Mouse (Mus musculus): ENCODE results near the gene Tmem163. TPM values are rescaled to one million over a fixed set of nuclear protein-coding genes. Genes with fewer than 3 reads are reported as not detected.

Tmem163 gene
- polyA plus RNA-seq (2014; fragmentation: Nextera tagmentation; extraction: Ambion mirVana) = 1.1 and 1.7 TPM in 2 replicates

DNA sequence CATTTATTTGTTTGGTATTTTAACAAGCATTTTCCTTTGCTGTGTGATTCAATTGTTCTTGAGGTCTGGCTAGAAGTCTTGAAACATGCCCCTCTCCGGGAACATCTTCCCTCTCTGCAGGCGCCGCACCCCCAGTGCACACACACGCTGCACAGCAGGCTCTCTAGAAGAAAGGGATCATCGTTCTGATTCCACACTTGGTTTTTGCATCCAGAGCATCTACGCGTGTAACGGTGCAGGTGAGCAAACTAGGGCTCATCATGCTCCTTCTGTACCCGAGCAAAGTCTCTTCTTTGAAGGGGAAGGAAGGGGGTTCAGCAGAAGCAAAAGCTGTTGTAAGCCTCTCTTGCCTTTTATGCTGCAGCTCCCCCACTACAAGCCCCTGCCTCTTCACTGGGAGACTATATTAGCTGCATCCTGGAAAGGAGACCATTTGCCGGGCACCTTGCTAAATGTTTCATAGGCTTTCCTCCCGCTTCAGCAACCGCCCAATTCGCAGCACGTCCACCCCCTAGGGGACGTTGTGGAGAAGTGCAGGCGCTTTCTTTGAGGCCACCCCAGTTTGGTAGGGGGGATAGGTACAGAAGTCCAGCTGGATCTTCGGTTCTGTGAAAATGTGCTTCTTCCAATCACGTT, at the start of gene Tmem163:
Gene Tmem163, minus strand, starts transcription at position 51 of the 636 bp plus-strand sequence.
- Histone ChIP-seq H3K9ac (ENCODE audit: low read depth, low read length) (no peak within 1 kb of the TSS), H3K27ac (ENCODE audit: low read depth, low read length) (no peak within 1 kb of the TSS), H3K4me3 (ENCODE audit: low read depth, low read length) (no peak within 1 kb of the TSS), H3K4me1 (replicated peaks; ENCODE audit: control insufficient read depth, insufficient read depth, low read length) (peaks cover 7% of the 10 kb centered on the region), H3K27me3 (replicated peaks; ENCODE audit: control insufficient read depth, insufficient read depth, low read length) (peaks cover 50% of the 10 kb centered on the region), H3K4me2 (peak within 1 kb of the TSS; percentile 97), H3K36me3 (ENCODE audit: control insufficient read depth, insufficient read depth, low read length) (no peaks in the 10 kb centered on the region), H3K9me3 (ENCODE audit: control insufficient read depth, low read length) (no peaks in the 10 kb centered on the region)
- WGBS = 23% methylated on average over 18 of the region's 18 CpGs
- DNase-seq (ENCODE audit: low spot score) = peak; percentile 52
- no peak for ATAC-seq (replicated peaks; ENCODE audit: low FRiP score)

DNA sequence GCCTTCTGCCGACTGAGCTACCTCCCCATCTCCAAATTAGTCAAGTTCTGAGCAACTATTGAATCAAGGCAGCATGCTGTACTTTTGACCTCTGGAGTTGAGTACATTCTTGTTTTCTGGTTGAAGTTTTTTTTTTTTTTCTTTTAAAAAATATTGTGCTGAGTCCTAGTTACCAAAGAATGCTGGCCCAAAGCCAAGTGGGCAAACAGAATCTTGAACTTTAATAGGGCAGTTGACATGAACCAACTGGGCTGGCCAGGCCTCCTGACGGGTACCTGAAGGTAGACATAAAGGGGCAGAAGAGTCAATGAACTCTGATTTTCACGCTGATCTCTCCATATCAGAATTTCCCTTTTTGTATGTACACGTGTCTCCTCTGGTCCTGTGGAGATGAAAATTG, 49.7 kb upstream of the Tmem163 start, which contains the start of gene Acmsd:
Gene Acmsd, plus strand, starts transcription at position 318 of the 400 bp plus-strand sequence.
- Histone ChIP-seq H3K9ac (ENCODE audit: low read depth, low read length) (no peak within 1 kb of the TSS), H3K9me3 (ENCODE audit: control insufficient read depth, low read length) (no peaks in the 10 kb centered on the region), H3K4me3 (ENCODE audit: low read depth, low read length) (no peak within 1 kb of the TSS), H3K27ac (ENCODE audit: low read depth, low read length) (no peak within 1 kb of the TSS), H3K36me3 (ENCODE audit: control insufficient read depth, insufficient read depth, low read length) (no peaks in the 10 kb centered on the region), H3K4me1 (replicated peaks; ENCODE audit: control insufficient read depth, insufficient read depth, low read length) (no peaks in the 10 kb centered on the region), H3K27me3 (replicated peaks; ENCODE audit: control insufficient read depth, insufficient read depth, low read length) (no peaks in the 10 kb centered on the region), H3K4me2 (no peak within 1 kb of the TSS)
- DNase-seq (ENCODE audit: low spot score) (peak; percentile 6), ATAC-seq (replicated peaks; ENCODE audit: low FRiP score) (no peak)
- 85% methylated on average over 4 of the region's 4 CpGs for WGBS

DNA sequence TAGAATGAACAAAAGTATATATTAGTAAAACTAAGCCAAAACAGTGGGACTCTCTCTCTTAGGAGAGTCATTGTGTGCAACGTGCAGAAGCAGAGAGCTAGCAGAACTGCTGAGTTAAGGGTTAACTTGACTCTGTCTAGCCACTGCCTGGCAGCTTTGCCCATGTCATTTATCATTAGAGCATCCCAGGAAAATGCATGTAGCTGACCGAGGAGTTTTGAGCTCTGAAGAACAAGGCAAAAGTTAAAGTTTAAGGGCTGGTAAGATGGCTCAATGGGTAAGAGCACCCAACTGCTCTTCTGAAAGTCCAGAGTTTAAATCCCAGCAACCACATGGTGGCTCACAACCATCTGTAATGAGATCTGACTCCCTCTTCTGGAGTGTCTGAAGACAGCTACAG, 44.2 kb upstream of the Tmem163 start:
- DNase-seq (ENCODE audit: low spot score) (peak; percentile 14), ATAC-seq (replicated peaks; ENCODE audit: low FRiP score) (no peak)
- Histone ChIP-seq H3K4me1 (replicated peaks; ENCODE audit: control insufficient read depth, insufficient read depth, low read length) (no peaks in the 10 kb centered on the region), H3K4me3 (ENCODE audit: low read depth, low read length) (no peak overlapping the region), H3K4me2 (no peak overlapping the region), H3K9me3 (ENCODE audit: control insufficient read depth, low read length) (no peaks in the 10 kb centered on the region), H3K27ac (ENCODE audit: low read depth, low read length) (no peak overlapping the region), H3K9ac (ENCODE audit: low read depth, low read length) (no peak overlapping the region), H3K27me3 (replicated peaks; ENCODE audit: control insufficient read depth, insufficient read depth, low read length) (no peaks in the 10 kb centered on the region), H3K36me3 (ENCODE audit: control insufficient read depth, insufficient read depth, low read length) (no peaks in the 10 kb centered on the region)
- 38% methylated on average over 2 of the region's 2 CpGs for WGBS

DNA sequence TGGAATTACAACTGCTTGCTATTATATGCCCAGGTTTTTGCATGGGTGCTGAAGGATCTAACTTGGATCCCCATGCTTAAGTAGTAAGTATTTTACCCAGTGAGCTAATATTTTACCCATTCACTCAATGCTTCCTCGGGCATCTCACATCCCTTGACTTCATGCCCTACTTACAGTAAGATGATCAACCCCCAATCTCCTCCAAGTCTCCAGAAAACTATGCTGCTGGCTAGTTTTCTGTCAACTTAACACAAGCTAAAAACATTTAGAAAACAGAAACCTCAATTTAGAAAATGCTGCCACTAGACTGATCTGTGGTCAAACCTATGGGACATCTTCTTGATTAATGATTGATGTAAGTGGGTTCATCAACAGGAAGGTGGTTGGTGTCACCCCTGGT, 38.9 kb upstream of the Tmem163 start:
- no peak overlapping the region for H3K4me2 ChIP-seq
- H3K9ac ChIP-seq (ENCODE audit: low read depth, low read length) = no peak overlapping the region
- no peak for DNase-seq (ENCODE audit: low spot score)
- no peaks in the 10 kb centered on the region for H3K27me3 ChIP-seq (replicated peaks; ENCODE audit: control insufficient read depth, insufficient read depth, low read length)
- no peak overlapping the region for H3K27ac ChIP-seq (ENCODE audit: low read depth, low read length)
- H3K4me3 ChIP-seq (ENCODE audit: low read depth, low read length) = no peak overlapping the region
- no peaks in the 10 kb centered on the region for H3K4me1 ChIP-seq (replicated peaks; ENCODE audit: control insufficient read depth, insufficient read depth, low read length)
- no peaks in the 10 kb centered on the region for H3K9me3 ChIP-seq (ENCODE audit: control insufficient read depth, low read length)
- WGBS = 89% methylated on average over 1 of the region's 1 CpGs
- ATAC-seq (replicated peaks; ENCODE audit: low FRiP score) = no peak
- no peaks in the 10 kb centered on the region for H3K36me3 ChIP-seq (ENCODE audit: control insufficient read depth, insufficient read depth, low read length)

DNA sequence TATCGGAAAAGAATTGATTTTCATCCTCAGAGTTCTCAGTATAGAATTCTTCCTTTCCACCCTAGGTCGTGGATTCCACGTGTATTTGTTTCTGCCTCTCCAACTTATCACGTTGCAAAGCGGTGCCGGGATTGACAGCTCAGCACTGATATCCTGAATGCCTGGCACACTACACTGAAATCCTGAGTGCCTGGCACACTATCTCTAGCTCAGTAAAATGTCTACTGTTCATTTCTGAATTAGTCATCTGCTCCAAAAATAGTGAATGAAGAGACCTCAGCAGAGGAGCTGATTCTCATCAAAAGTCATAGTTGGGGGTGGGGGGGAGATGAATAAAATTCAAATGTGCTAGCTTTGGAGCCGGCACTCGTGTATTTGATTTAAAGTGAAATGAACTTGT, 37.1 kb upstream of the Tmem163 start:
- Histone ChIP-seq H3K4me1 (replicated peaks; ENCODE audit: control insufficient read depth, insufficient read depth, low read length) (no peaks in the 10 kb centered on the region), H3K27me3 (replicated peaks; ENCODE audit: control insufficient read depth, insufficient read depth, low read length) (no peaks in the 10 kb centered on the region), H3K9ac (ENCODE audit: low read depth, low read length) (no peak overlapping the region), H3K9me3 (ENCODE audit: control insufficient read depth, low read length) (no peaks in the 10 kb centered on the region), H3K4me3 (ENCODE audit: low read depth, low read length) (no peak overlapping the region), H3K27ac (ENCODE audit: low read depth, low read length) (no peak overlapping the region), H3K4me2 (no peak overlapping the region), H3K36me3 (ENCODE audit: control insufficient read depth, insufficient read depth, low read length) (no peaks in the 10 kb centered on the region)
- DNase-seq (ENCODE audit: low spot score) = no peak
- no peak for ATAC-seq (replicated peaks; ENCODE audit: low FRiP score)
- WGBS = 78% methylated on average over 8 of the region's 8 CpGs

DNA sequence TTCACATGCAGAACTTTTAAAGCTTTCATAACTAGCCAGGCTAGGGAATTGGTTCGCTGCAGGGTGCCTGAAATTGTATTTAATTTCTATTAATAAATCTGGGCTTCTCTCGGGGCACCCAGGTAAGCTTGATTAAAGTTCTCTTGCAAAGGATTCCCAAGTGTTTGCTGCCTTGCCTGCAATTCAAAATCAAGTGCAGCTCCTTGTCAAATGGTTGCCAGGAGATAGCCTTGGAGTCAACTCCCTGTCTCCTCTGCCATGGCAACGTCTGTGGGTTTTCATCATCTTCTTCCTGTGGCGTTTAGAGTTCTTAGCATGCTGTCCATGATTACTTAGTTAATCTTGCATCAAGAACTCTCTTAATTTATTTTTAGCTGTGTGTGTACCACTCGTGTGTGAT, 26.9 kb upstream of the Tmem163 start:
- Histone ChIP-seq H3K4me3 (ENCODE audit: low read depth, low read length) (no peak overlapping the region), H3K4me1 (replicated peaks; ENCODE audit: control insufficient read depth, insufficient read depth, low read length) (no peaks in the 10 kb centered on the region), H3K36me3 (ENCODE audit: control insufficient read depth, insufficient read depth, low read length) (no peaks in the 10 kb centered on the region), H3K9ac (ENCODE audit: low read depth, low read length) (no peak overlapping the region), H3K27ac (ENCODE audit: low read depth, low read length) (no peak overlapping the region), H3K27me3 (replicated peaks; ENCODE audit: control insufficient read depth, insufficient read depth, low read length) (no peaks in the 10 kb centered on the region), H3K9me3 (ENCODE audit: control insufficient read depth, low read length) (no peaks in the 10 kb centered on the region), H3K4me2 (no peak overlapping the region)
- DNase-seq (ENCODE audit: low spot score) (no peak), ATAC-seq (replicated peaks; ENCODE audit: low FRiP score) (no peak)
- WGBS = 72% methylated on average over 5 of the region's 5 CpGs

DNA sequence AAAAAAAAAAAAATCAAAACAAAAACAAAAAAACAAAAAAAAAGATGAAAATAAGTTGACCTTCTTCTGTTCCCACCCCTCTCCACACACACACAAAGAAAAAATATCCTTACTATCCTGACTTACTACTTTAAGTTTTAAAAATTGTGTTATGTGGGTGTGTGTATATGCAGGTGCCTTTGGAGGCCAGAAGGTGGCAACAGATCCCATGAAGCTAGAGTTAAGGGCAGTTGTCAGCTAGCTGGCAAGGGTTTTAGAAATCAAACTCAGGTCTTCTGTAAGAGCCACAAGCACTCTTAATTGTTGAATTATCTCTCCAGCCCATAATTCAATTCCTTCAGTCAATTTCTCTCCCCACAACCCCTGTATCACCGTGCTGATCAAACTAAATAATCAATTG, 22.8 kb upstream of the Tmem163 start:
- Histone ChIP-seq H3K9ac (ENCODE audit: low read depth, low read length) (no peak overlapping the region), H3K36me3 (ENCODE audit: control insufficient read depth, insufficient read depth, low read length) (no peaks in the 10 kb centered on the region), H3K4me3 (ENCODE audit: low read depth, low read length) (no peak overlapping the region), H3K4me2 (no peak overlapping the region), H3K27ac (ENCODE audit: low read depth, low read length) (no peak overlapping the region), H3K9me3 (ENCODE audit: control insufficient read depth, low read length) (no peaks in the 10 kb centered on the region), H3K4me1 (replicated peaks; ENCODE audit: control insufficient read depth, insufficient read depth, low read length) (no peaks in the 10 kb centered on the region), H3K27me3 (replicated peaks; ENCODE audit: control insufficient read depth, insufficient read depth, low read length) (no peaks in the 10 kb centered on the region)
- ATAC-seq (replicated peaks; ENCODE audit: low FRiP score) = no peak; the same call in 1 of the 2 replicates
- WGBS = 59% methylated on average over 1 of the region's 1 CpGs
- DNase-seq (ENCODE audit: low spot score) = no peak

DNA sequence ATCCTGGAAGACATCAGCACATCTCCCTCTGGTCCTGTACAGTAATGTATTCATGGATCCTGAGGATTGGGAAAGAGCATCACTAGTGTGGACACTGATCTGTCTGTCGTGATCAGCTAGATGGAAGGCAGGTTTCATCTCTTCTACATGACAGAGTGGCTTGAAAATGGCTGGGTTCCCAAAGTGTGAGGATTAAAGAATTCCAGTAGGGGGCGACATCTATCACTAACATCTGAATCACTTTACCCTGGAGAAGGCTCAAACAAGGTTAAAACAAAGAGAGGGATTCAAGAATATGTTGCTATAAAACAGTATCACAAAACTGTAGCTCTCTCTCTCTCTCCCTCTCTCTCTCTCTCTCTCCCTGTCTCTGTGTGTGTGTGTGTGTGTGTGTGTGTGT, 17.2 kb upstream of the Tmem163 start:
- Histone ChIP-seq H3K4me3 (ENCODE audit: low read depth, low read length) (no peak overlapping the region), H3K36me3 (ENCODE audit: control insufficient read depth, insufficient read depth, low read length) (no peaks in the 10 kb centered on the region), H3K27ac (ENCODE audit: low read depth, low read length) (no peak overlapping the region), H3K9ac (ENCODE audit: low read depth, low read length) (no peak overlapping the region), H3K9me3 (ENCODE audit: control insufficient read depth, low read length) (no peaks in the 10 kb centered on the region), H3K27me3 (replicated peaks; ENCODE audit: control insufficient read depth, insufficient read depth, low read length) (no peaks in the 10 kb centered on the region), H3K4me2 (no peak overlapping the region), H3K4me1 (replicated peaks; ENCODE audit: control insufficient read depth, insufficient read depth, low read length) (no peaks in the 10 kb centered on the region)
- 24% methylated on average over 2 of the region's 2 CpGs for WGBS
- DNase-seq (ENCODE audit: low spot score) (no peak), ATAC-seq (replicated peaks; ENCODE audit: low FRiP score) (no peak)

All from liver, embryonic 11.5 days (tissue).